11 mouse cellular contexts compared by ENCODE assay signal in genomic region chr1:174466240-174466639, GRCm38 (mm10). TPM values are rescaled to one million over a fixed set of nuclear protein-coding genes. Genes with fewer than 3 reads are reported as not detected.
DNase-seq lines count a peak whose midpoint lies in the region; ATAC-seq and TF ChIP-seq lines count a peak whose summit lies in the region.
"Had no signal": no experiment of that assay in that cellular context is flagged by ENCODE, and none has a peak within 500 bp of the region (broad histone marks: within the 10 kb centered on the region; RNA-seq: fewer than 3 reads in every experiment).

No protein-coding gene starts in this region.

- 18% methylated on average over 2 of the region's 2 CpGs for WGBS in intestine, postnatal 0 days
- 29% methylated on average over 2 of the region's 2 CpGs for WGBS in intestine, embryonic 15.5 days
- 39% methylated on average over 2 of the region's 2 CpGs for WGBS in embryonic facial prominence, embryonic 14.5 days

- no peak overlapping the region for H3K9ac ChIP-seq in intestine, postnatal 0 days (ENCODE audit: low read depth, low read length)
- H3K9ac ChIP-seq in intestine, embryonic 15.5 days = no peak overlapping the region
- H3K9ac ChIP-seq in ES-E14 (ENCODE audit: insufficient read depth, low read depth, low read length, poor library complexity, severe bottlenecking) = no peak overlapping the region
- H3K9ac ChIP-seq in embryonic facial prominence, embryonic 14.5 days (ENCODE audit: low read depth, low read length) = no peak overlapping the region

- in situ Hi-C loops in ES-E14 (cut with MboI; ENCODE audit: low sequenced_read_pairs in 2 of 2, unreplicated experiment in 2 of 2) = loop anchor here in 1 of 2 experiments (10.0 kb wide), 1 partner anchor 301 kb away; no protein-coding TSS in a partner anchor

- no peak overlapping the region for H3K4me3 ChIP-seq in intestine, postnatal 0 days (ENCODE audit: low read depth, low read length)
- H3K4me3 ChIP-seq in intestine, embryonic 15.5 days (replicated peaks) = no peak overlapping the region
- no peak overlapping the region for H3K4me3 ChIP-seq in ES-E14 (ENCODE audit: insufficient read depth in 1 of 2, low read depth in 1 of 2, low read length in 2 of 2, poor library complexity in 1 of 2, severe bottlenecking in 1 of 2)
- H3K4me3 ChIP-seq in embryonic facial prominence, embryonic 14.5 days (ENCODE audit: low read depth, low read length) = no peak overlapping the region

- ATAC-seq in intestine, postnatal 0 days = no peak
- no peak for ATAC-seq in intestine, embryonic 15.5 days
- ATAC-seq in embryonic facial prominence, embryonic 14.5 days (ENCODE audit: low read depth) = no peak

- no peaks in the 10 kb centered on the region for H3K36me3 ChIP-seq in intestine, postnatal 0 days (ENCODE audit: control insufficient read depth, insufficient read depth)
- H3K36me3 ChIP-seq in intestine, embryonic 15.5 days = no peaks in the 10 kb centered on the region
- no peaks in the 10 kb centered on the region for H3K36me3 ChIP-seq in ES-E14 (ENCODE audit: control insufficient read depth, insufficient read depth, low read length, poor library complexity, severe bottlenecking)
- no peaks in the 10 kb centered on the region for H3K36me3 ChIP-seq in embryonic facial prominence, embryonic 14.5 days (ENCODE audit: control insufficient read depth, insufficient read depth, low read length)

- H3K4me2 ChIP-seq in intestine, postnatal 0 days (replicated peaks; ENCODE audit: low read depth) = no peak overlapping the region
- no peak overlapping the region for H3K4me2 ChIP-seq in intestine, embryonic 15.5 days (replicated peaks)
- H3K4me2 ChIP-seq in embryonic facial prominence, embryonic 14.5 days (ENCODE audit: low read depth, low read length) = no peak overlapping the region

- no peak overlapping the region for H3K27ac ChIP-seq in intestine, postnatal 0 days (ENCODE audit: low read depth, low read length)
- no peak overlapping the region for H3K27ac ChIP-seq in intestine, embryonic 15.5 days
- no peak overlapping the region for H3K27ac ChIP-seq in ES-E14 (ENCODE audit: insufficient read depth, low read depth, low read length, poor library complexity, severe bottlenecking)
- no peak overlapping the region for H3K27ac ChIP-seq in embryonic facial prominence, embryonic 14.5 days (replicated peaks; ENCODE audit: low read depth, low read length)

- DNase-seq in 3T3-L1 (ENCODE audit: low read depth, low spot score) (peak; percentile 61), ES-E14 (ENCODE audit: low read depth, low spot score) (no peak)
- peak; percentile 52 for DNase-seq in embryonic facial prominence, embryonic 14.5 days (ENCODE audit: low spot score)
- DNase-seq in yolk sac, embryonic 10.5 days (ENCODE audit: low spot score) = no peak
- DNase-seq in thymus, postnatal 4 days = no peak
- no peak for DNase-seq in frontal cortex, postnatal 36 days (ENCODE audit: low spot score in 2 of 2)
- DNase-seq: spleen, adult 18-20 months had no signal

- no peaks in the 10 kb centered on the region for H3K4me1 ChIP-seq in intestine, postnatal 0 days (replicated peaks; ENCODE audit: control insufficient read depth, insufficient read depth, low read length)
- H3K4me1 ChIP-seq in intestine, embryonic 15.5 days (replicated peaks) = no peaks in the 10 kb centered on the region
- H3K4me1 ChIP-seq in ES-E14 (ENCODE audit: control insufficient read depth in 2 of 2, insufficient read depth in 2 of 2, low read length in 2 of 2, poor library complexity in 1 of 2) = no peaks in the 10 kb centered on the region
- no peaks in the 10 kb centered on the region for H3K4me1 ChIP-seq in embryonic facial prominence, embryonic 14.5 days (ENCODE audit: control insufficient read depth, insufficient read depth, low read length)

- no peaks in the 10 kb centered on the region for H3K27me3 ChIP-seq in intestine, postnatal 0 days (replicated peaks; ENCODE audit: control insufficient read depth, insufficient read depth, low read length)
- H3K27me3 ChIP-seq in intestine, embryonic 15.5 days (replicated peaks) = no peaks in the 10 kb centered on the region
- H3K27me3 ChIP-seq in embryonic facial prominence, embryonic 14.5 days (replicated peaks; ENCODE audit: control insufficient read depth, insufficient read depth, low read length) = no peaks in the 10 kb centered on the region

- no peaks in the 10 kb centered on the region for H3K9me3 ChIP-seq in intestine, postnatal 0 days (ENCODE audit: control insufficient read depth)
- no peaks in the 10 kb centered on the region for H3K9me3 ChIP-seq in intestine, embryonic 15.5 days
- H3K9me3 ChIP-seq in ES-E14 (ENCODE audit: control insufficient read depth, insufficient read depth, low read depth, low read length) = no peaks in the 10 kb centered on the region
- H3K9me3 ChIP-seq in embryonic facial prominence, embryonic 14.5 days (ENCODE audit: control insufficient read depth, low read length) = no peaks in the 10 kb centered on the region

- peak; percentile 71 for TF ChIP-seq CTCF in intestine, postnatal 0 days (IDR thresholded peaks at IDR 0.05; ENCODE audit: low read depth)

TF ChIP-seq in ES-E14, 5 proteins besides CTCF, POLR2A, EP300 and RAD21:
- no peak for TF ChIP-seq CHD2 (IDR thresholded peaks at IDR 0.05; ENCODE audit: low read depth, low read length)
- peak; percentile 96 for TF ChIP-seq ZNF384 (IDR thresholded peaks at IDR 0.05; ENCODE audit: low read depth, low read length)
- peak; percentile 44; the same call in 1 of the 2 replicates for TF ChIP-seq ZC3H11A (IDR thresholded peaks at IDR 0.05; ENCODE audit: borderline replicate concordance, low read depth, low read length)
- TF ChIP-seq HCFC1 (IDR thresholded peaks at IDR 0.05; ENCODE audit: borderline replicate concordance, insufficient read depth, low read length) = no peak
- TF ChIP-seq MAFK (IDR thresholded peaks at IDR 0.05; ENCODE audit: insufficient read depth, low read depth, low read length) = no peak

RNA-seq across cellular contexts. Expression of gene Olfr220, which starts 24.4 kb away (rescaled TPM):
- not detected in 2 replicates for polyA plus RNA-seq in intestine, postnatal 0 days (2015; fragmentation: Nextera tagmentation; extraction: Ambion mirVana)
- polyA plus RNA-seq in intestine, embryonic 15.5 days (2015; fragmentation: Nextera tagmentation; extraction: Ambion mirVana) = not detected in 2 replicates
- total RNA-seq in ES-E14 (2012; rRNA removed) = not detected in 2 replicates
- polyA plus RNA-seq in embryonic facial prominence, embryonic 14.5 days (2014; fragmentation: Nextera tagmentation; extraction: Ambion mirVana) = 0.11 TPM in 1 of 2 replicates, not detected in the other
- total RNA-seq: left cerebral cortex, postnatal 10 days had no signal
- polyA plus RNA-seq: heart, embryonic 16.5 days had no signal

RNA-seq across cellular contexts. Expression of gene Fmn2, which starts 35.4 kb away (rescaled TPM):
- polyA plus RNA-seq in intestine, postnatal 0 days (2015; fragmentation: Nextera tagmentation; extraction: Ambion mirVana) = 0.25 and 0.30 TPM in 2 replicates
- polyA plus RNA-seq in intestine, embryonic 15.5 days (2015; fragmentation: Nextera tagmentation; extraction: Ambion mirVana) = 0.89 and 1.2 TPM in 2 replicates
- 1.2 and 2.0 TPM in 2 replicates for total RNA-seq in ES-E14 (2012; rRNA removed)
- polyA plus RNA-seq in embryonic facial prominence, embryonic 14.5 days (2014; fragmentation: Nextera tagmentation; extraction: Ambion mirVana) = 1.3 and 1.5 TPM in 2 replicates

RNA-seq across cellular contexts. Expression of gene Olfr414, which starts 42.4 kb away (rescaled TPM):
- not detected in 2 replicates for polyA plus RNA-seq in intestine, postnatal 0 days (2015; fragmentation: Nextera tagmentation; extraction: Ambion mirVana)
- polyA plus RNA-seq in intestine, embryonic 15.5 days (2015; fragmentation: Nextera tagmentation; extraction: Ambion mirVana) = not detected in 2 replicates
- total RNA-seq in ES-E14 (2012; rRNA removed) = not detected in 2 replicates
- polyA plus RNA-seq in embryonic facial prominence, embryonic 14.5 days (2014; fragmentation: Nextera tagmentation; extraction: Ambion mirVana) = 0.36 TPM in 1 of 2 replicates, not detected in the other
- total RNA-seq: left cerebral cortex, postnatal 10 days had no signal
- polyA plus RNA-seq: heart, embryonic 16.5 days had no signal

Comparison
In these comparisons a context has a peak if more than half of its experiments do, and no peak if none do; other contexts are left out.
1. DNase-seq: peak in 3T3-L1 (single experiment) and embryonic facial prominence, embryonic 14.5 days (single experiment); none in ES-E14 (single experiment), yolk sac, embryonic 10.5 days (single experiment), thymus, postnatal 4 days (single experiment) and frontal cortex, postnatal 36 days (0 of 2).